Mouse (Mus musculus) heart, postnatal 0 days (tissue): ENCODE measurements around the gene Txlnb. TPM values are rescaled to one million over a fixed set of nuclear protein-coding genes. Genes with fewer than 3 reads are reported as not detected.

Experiments used
- ATAC-seq: fragments of 200-750 bp; cut with Nextera tagmentation; 2 replicates; pipeline ENCODE4 v1.8.0; 2017; ENCODE audit warnings: low read depth, moderate number of reproducible peaks, moderate library complexity; ENCODE audit not compliant: insufficient read depth
- DNase-seq: peaks from one replicate; pipeline ENCODE4 v3.0.0-alpha.2; 2016; ENCODE audit warnings: low spot score
- H3K27ac ChIP-seq: fragments of 300-500 bp; sonication (generic); 2 replicates; pipeline ENCODE4 v1.5.1; 2014; ENCODE audit warnings: low read depth, mild to moderate bottlenecking
- H3K27me3 ChIP-seq: fragments of 300-500 bp; sonication (generic); 2 replicates; pipeline ENCODE4 v1.6.1; 2014; ENCODE audit warnings: low read length, mixed read lengths; ENCODE audit not compliant: control insufficient read depth, insufficient read depth
- H3K36me3 ChIP-seq: fragments of 300-500 bp; sonication (generic); replicated peaks from 2 replicates; pipeline ENCODE4 v1.6.1; 2014; ENCODE audit warnings: low read length, mixed read lengths; ENCODE audit not compliant: control insufficient read depth, insufficient read depth
- H3K4me1 ChIP-seq: fragments of 300-500 bp; sonication (generic); 2 replicates; pipeline ENCODE4 v1.6.1; 2014; ENCODE audit warnings: antibody characterized with exemption; ENCODE audit not compliant: control insufficient read depth, insufficient read depth
- H3K4me2 ChIP-seq: fragments of 300-500 bp; sonication (generic); 2 replicates; pipeline ENCODE4 v1.6.1; 2014; ENCODE audit warnings: low read depth, mild to moderate bottlenecking, low read length, moderate library complexity
- H3K4me3 ChIP-seq: fragments of 300-500 bp; sonication (generic); 2 replicates; pipeline ENCODE4 v1.5.1; 2014; ENCODE audit warnings: low read depth, low read length
- H3K9ac ChIP-seq: fragments of 300-500 bp; sonication (generic); replicated peaks from 2 replicates; pipeline ENCODE4 v1.6.1; 2014; ENCODE audit warnings: low read depth, low read length, mixed read lengths
- H3K9me3 ChIP-seq: fragments of 300-500 bp; sonication (generic); replicated peaks from 2 replicates; pipeline ENCODE4 v1.6.1; 2016; ENCODE audit warnings: low read length; ENCODE audit not compliant: control insufficient read depth
- CTCF ChIP-seq: IDR thresholded peaks from 2 replicates; pipeline ENCODE4 v1.5.1; 2016; ENCODE audit warnings: antibody characterized with exemption, control low read depth, low read depth
- EP300 ChIP-seq: IDR thresholded peaks from 2 replicates; pipeline ENCODE4 v1.6.1; 2016; ENCODE audit warnings: antibody characterized with exemption, low read depth
- WGBS: fragments of 180-500 bp; shearing (Covaris S2); extraction: QIAGEN DNeasy Blood & Tissue Kit; methylation state at CpG from one replicate; pipeline ENCODE4 v1.1.7; 2014; 5-methylcytosine and 5-hydroxymethylcytosine counted together
- polyA plus RNA-seq: library from polyadenylated mRNA; unstranded; fragments of >200 nt; fragmentation: Nextera tagmentation; extraction: Ambion mirVana; gene quantifications from 2 replicates; pipeline ENCODE4 v1.2.1, GENCODE M21; 2015
- total RNA-seq: library from RNA; depleted of rRNA; stranded (reverse); fragments of >200 nt; gene quantifications from 2 replicates; pipeline ENCODE4 v1.2.3, GENCODE M21; 2014; ENCODE audit warnings: low replicate concordance; rRNA removed

The Txlnb gene
- 59.9 and 68.3 TPM in 2 replicates for total RNA-seq
- polyA plus RNA-seq = 56.3 and 61.1 TPM in 2 replicates

DNA sequence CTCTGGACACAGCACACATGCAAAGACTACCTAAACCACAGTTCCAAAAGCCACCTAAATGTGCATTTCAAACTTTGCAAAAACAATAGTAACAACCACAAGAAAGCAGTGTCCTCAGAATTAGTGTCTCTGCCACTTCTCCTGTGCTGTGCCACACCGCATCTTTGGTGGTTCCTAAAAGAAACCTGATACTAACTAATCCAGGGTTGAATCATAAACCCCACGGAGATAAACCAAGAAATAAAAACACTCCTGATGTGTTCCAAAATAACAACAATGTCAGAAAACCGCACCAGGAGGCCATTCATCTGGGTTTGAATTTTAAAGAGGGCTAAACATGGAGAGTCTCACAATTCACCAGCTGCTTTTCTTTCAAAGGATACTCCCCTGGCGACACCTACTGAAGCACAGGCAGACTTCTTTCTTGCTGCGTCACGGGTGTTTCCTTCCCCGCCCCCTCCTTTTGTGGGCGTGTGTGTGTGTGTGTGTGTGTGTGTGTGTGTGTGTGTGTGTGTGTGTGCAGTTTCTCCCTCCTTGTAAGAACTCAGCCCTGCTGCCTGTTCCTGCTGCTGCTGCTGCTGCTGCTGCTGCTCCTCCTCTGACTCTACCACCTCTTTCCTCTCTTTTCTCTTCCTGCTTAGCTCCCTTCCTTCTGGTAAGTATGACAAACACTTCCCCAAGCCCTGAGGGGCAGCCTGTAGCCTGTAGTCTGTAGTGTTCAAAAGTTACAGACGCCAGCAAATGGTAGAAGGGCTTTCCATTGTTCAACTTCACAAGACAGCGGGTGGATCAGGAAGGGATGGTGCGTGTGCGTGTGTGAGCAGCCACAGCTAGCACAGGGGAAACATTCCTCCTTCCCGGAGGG is at the start of gene Txlnb:
Txlnb (plus strand) TSS at position 460 of the 865 bp plus-strand sequence.
- WGBS = 7% methylated on average over 13 of the region's 13 CpGs
- DNase-seq (peak; percentile 92), ATAC-seq (peak; percentile 43)
- TF ChIP-seq CTCF = peak; percentile 56
- peak; percentile 69; the same call in 1 of the 2 replicates for TF ChIP-seq EP300
- Histone ChIP-seq H3K4me1 (peaks cover 48% of the 10 kb centered on the region), H3K4me2 (peak within 1 kb of the TSS; percentile 68), H3K9me3 (no peaks in the 10 kb centered on the region), H3K27me3 (no peaks in the 10 kb centered on the region), H3K9ac (peak within 1 kb of the TSS; percentile 86), H3K4me3 (peak within 1 kb of the TSS; percentile 59), H3K36me3 (peaks cover 7% of the 10 kb centered on the region; the same call in 1 of the 2 replicates), H3K27ac (peak within 1 kb of the TSS; percentile 100)

GRCm38 (mm10) chr10:17752478-17752877 is 43.5 kb upstream of the Txlnb start:
- TF ChIP-seq CTCF (no peak), EP300 (no peak)
- 80% methylated on average over 5 of the region's 5 CpGs for WGBS
- ATAC-seq = no peak

DNA sequence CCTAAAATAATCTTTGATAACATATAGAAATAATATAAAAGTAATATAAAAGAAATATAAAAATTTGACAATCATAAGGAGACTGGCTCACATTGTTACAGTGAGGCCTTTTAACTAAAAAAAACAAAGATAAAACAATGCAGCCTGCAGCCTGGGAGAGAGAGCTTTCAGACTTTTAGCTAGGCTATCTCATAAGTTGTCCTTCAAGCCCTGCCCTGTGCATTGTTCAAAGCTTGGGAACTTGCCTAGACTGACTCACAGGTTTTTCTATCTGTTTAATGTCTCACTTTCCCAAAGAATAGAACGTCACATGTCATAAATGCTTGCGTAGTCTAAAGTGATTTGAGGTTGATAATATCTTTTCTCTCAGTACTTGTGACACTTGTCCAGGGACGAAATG is 36.3 kb upstream of the Txlnb start:
- no peaks in the 10 kb centered on the region for H3K27me3 ChIP-seq
- 29% methylated on average over 3 of the region's 3 CpGs for WGBS
- no peak for TF ChIP-seq EP300
- TF ChIP-seq CTCF = no peak
- DNase-seq (no peak), ATAC-seq (peak; percentile 49; the same call in 1 of the 2 replicates)
- H3K9me3 ChIP-seq = no peaks in the 10 kb centered on the region
- H3K4me2 ChIP-seq = no peak overlapping the region
- no peaks in the 10 kb centered on the region for H3K36me3 ChIP-seq
- H3K27ac ChIP-seq = no peak overlapping the region
- no peaks in the 10 kb centered on the region for H3K4me1 ChIP-seq
- H3K9ac ChIP-seq = no peak overlapping the region
- no peak overlapping the region for H3K4me3 ChIP-seq

More at GRCm38 (mm10) chr10:17752478-17752877, 43.5 kb upstream of the Txlnb start:
- DNase-seq = no peak
- no peak overlapping the region for H3K4me3 ChIP-seq
- no peak overlapping the region for H3K4me2 ChIP-seq
- no peaks in the 10 kb centered on the region for H3K9me3 ChIP-seq
- no peaks in the 10 kb centered on the region for H3K27me3 ChIP-seq
- H3K27ac ChIP-seq = no peak overlapping the region
- no peak overlapping the region for H3K9ac ChIP-seq
- H3K4me1 ChIP-seq = no peaks in the 10 kb centered on the region
- no peaks in the 10 kb centered on the region for H3K36me3 ChIP-seq

- no peaks in the 10 kb centered on the region for H3K4me1 ChIP-seq
- no peak overlapping the region for H3K4me3 ChIP-seq
- no peak overlapping the region for H3K9ac ChIP-seq
- TF ChIP-seq CTCF = 0 out of 2 replicates have a peak, but pooled peaks have one; percentile 7
- no peak for TF ChIP-seq EP300
- 63% methylated on average over 9 of the region's 9 CpGs for WGBS
- ATAC-seq (0 out of 2 replicates have a peak, but pooled peaks have one; percentile 33), DNase-seq (no peak)
- no peaks in the 10 kb centered on the region for H3K36me3 ChIP-seq
- peak overlapping the region; percentile 16; the same call in 1 of the 2 replicates for H3K27ac ChIP-seq
- H3K9me3 ChIP-seq = no peaks in the 10 kb centered on the region
- no peaks in the 10 kb centered on the region for H3K27me3 ChIP-seq
- no peak overlapping the region for H3K4me2 ChIP-seq
Observed at GRCm38 (mm10) chr10:17760750-17761613, 35.0 kb upstream of the Txlnb start.

DNA sequence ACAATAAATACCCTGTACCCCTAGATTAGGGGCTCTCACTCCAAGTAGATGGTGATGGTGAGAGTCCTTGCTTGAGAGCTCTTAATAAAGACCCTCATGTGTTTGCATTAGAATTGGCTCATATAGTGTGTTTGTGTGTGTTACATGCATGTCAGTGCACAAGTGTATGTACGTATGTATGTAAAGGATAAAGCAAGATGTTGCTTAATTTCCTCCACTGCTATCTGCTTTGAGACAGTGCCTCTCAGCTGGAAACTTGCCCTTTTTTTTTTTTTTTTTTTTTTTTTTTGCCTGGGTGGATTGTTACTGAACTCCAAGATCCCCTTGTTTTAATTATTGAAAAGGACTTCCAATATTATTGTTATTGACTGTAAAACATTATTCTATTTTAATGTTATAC is 34.4 kb upstream of the Txlnb start:
- TF ChIP-seq CTCF = no peak
- no peak for TF ChIP-seq EP300
- WGBS = 63% methylated on average over 1 of the region's 1 CpGs
- Histone ChIP-seq H3K27ac (no peak overlapping the region), H3K4me1 (no peaks in the 10 kb centered on the region), H3K4me3 (no peak overlapping the region), H3K9ac (no peak overlapping the region), H3K9me3 (no peaks in the 10 kb centered on the region), H3K27me3 (no peaks in the 10 kb centered on the region), H3K4me2 (no peak overlapping the region), H3K36me3 (no peaks in the 10 kb centered on the region)
- no peak for DNase-seq
- no peak for ATAC-seq
